Mouse (Mus musculus): ENCODE measurements around the gene Copz2.

DNA sequence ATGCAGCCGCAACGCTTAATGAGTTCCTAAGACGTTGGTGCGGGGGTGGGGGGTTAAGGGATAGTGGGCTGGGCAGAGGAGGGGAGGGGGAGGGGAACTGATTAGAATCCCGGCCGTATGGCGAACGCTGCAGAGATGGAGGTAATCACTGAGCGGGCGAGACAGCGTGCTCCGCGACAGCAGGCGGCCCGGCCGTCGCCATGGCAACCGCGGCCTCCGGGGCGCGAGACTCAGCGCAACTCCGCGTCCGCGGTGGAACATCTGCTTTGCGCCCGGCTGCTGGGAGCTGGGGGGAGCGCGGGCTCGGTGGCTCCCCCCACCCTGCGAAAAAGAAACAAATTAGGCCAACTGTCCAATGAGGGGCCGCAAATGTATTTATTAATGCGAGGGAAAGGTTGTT, 26.1 kb downstream of the Copz2 start:
- TF ChIP-seq CTCF (IDR thresholded peaks at IDR 0.05; ENCODE audit: low read depth) (no peak), EP300 (IDR thresholded peaks at IDR 0.05; ENCODE audit: low read depth) (no peak)
